Mouse (Mus musculus) midbrain, embryonic 16.5 days (tissue): ENCODE results near the gene Ppp1r21. TPM values are rescaled to one million over a fixed set of nuclear protein-coding genes. Genes with fewer than 3 reads are reported as not detected.
A peak's percentile ranks its signal among the peaks of the same experiment; 100 is the strongest.

Source experiments
- ATAC-seq: fragments of 200-750 bp; cut with Nextera tagmentation; 2 replicates; pipeline ENCODE4 v1.8.0; 2017; ENCODE audit warnings: moderate TSS enrichment
- H3K27ac ChIP-seq: fragments of 300-500 bp; sonication (generic); 2 replicates; pipeline ENCODE4 v1.5.1; 2014; ENCODE audit warnings: mild to moderate bottlenecking, low read length, mixed read lengths
- H3K27me3 ChIP-seq: fragments of 300-500 bp; sonication (generic); 2 replicates; pipeline ENCODE4 v1.6.1; 2014; ENCODE audit warnings: low read depth, low read length, mixed read lengths; ENCODE audit not compliant: control insufficient read depth, insufficient read depth
- H3K36me3 ChIP-seq: fragments of 300-500 bp; sonication (generic); 2 replicates; pipeline ENCODE4 v1.6.1; 2014; ENCODE audit warnings: mild to moderate bottlenecking, low read length, moderate library complexity, mixed read lengths; ENCODE audit not compliant: control insufficient read depth, insufficient read depth
- H3K4me1 ChIP-seq: fragments of 300-500 bp; sonication (generic); 2 replicates; pipeline ENCODE4 v1.6.1; 2014; ENCODE audit warnings: mild to moderate bottlenecking, low read length, mixed read lengths; ENCODE audit not compliant: control insufficient read depth, insufficient read depth
- H3K4me2 ChIP-seq: fragments of 300-500 bp; sonication (generic); 2 replicates; pipeline ENCODE4 v1.6.1; 2014; ENCODE audit warnings: mild to moderate bottlenecking, low read length, mixed read lengths
- H3K4me3 ChIP-seq: fragments of 300-500 bp; sonication (generic); 2 replicates; pipeline ENCODE4 v1.5.1; 2014; ENCODE audit warnings: low read depth, mild to moderate bottlenecking, low read length, moderate library complexity, mixed read lengths
- H3K9ac ChIP-seq: fragments of 300-500 bp; sonication (generic); 2 replicates; pipeline ENCODE4 v1.6.1; 2014; ENCODE audit warnings: low read depth, low read length, mixed read lengths
- H3K9me3 ChIP-seq: fragments of 300-500 bp; sonication (generic); replicated peaks from 2 replicates; pipeline ENCODE4 v1.6.1; 2014; ENCODE audit warnings: mild to moderate bottlenecking, low read length, mixed read lengths; ENCODE audit not compliant: control insufficient read depth, poor library complexity, severe bottlenecking
- WGBS: fragments of 180-500 bp; shearing (Covaris S2); extraction: QIAGEN DNeasy Blood & Tissue Kit; methylation state at CpG from one replicate; pipeline ENCODE4 v1.1.7; 2014; 5-methylcytosine and 5-hydroxymethylcytosine counted together
- polyA plus RNA-seq: library from polyadenylated mRNA; unstranded; fragments of >200 nt; fragmentation: Nextera tagmentation; extraction: Ambion mirVana; gene quantifications from 2 replicates; pipeline ENCODE4 v1.2.1, GENCODE M21; 2015

Ppp1r21 gene
- polyA plus RNA-seq, 1 experiment from 2014 or later = 37.9 TPM

DNA sequence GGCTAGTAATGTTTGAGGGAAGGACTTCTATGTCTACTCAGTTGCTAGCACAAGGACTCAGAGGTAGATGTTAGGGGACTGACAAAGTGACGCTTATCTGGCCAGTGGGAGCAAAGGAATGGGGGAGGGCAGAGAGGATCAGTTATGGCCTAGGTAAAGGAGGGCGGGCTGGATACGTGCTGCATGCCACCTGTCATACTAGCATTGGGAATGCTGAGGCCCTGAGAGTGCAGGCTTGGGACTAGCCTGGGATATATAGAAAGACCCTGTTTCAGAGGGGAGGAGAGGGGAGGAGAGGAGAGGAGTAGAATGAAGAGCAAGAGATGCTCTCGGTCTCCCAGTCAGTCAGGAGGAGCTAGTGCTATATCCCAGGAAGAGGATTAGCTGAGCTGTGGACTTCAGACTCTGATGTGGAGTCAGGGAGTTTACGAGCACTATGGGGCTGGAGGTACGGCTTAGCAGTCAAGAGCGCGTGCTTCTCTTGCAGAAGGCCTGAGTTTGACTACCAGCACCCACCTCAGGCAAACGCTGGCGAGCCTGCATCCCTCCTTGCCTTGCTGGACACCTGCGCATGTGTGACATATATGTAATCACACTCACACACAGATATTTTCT lies 23.7 kb downstream of the Ppp1r21 start:
- Histone ChIP-seq H3K27me3 (no peaks in the 10 kb centered on the region), H3K27ac (no peak overlapping the region), H3K4me2 (no peak overlapping the region), H3K36me3 (peaks cover 14% of the 10 kb centered on the region; the same call in 1 of the 2 replicates), H3K9me3 (no peaks in the 10 kb centered on the region), H3K4me1 (peaks cover 3% of the 10 kb centered on the region; the same call in 1 of the 2 replicates), H3K9ac (no peak overlapping the region), H3K4me3 (no peak overlapping the region)
- WGBS = 88% methylated on average over 11 of the region's 11 CpGs
- ATAC-seq = no peak

DNA sequence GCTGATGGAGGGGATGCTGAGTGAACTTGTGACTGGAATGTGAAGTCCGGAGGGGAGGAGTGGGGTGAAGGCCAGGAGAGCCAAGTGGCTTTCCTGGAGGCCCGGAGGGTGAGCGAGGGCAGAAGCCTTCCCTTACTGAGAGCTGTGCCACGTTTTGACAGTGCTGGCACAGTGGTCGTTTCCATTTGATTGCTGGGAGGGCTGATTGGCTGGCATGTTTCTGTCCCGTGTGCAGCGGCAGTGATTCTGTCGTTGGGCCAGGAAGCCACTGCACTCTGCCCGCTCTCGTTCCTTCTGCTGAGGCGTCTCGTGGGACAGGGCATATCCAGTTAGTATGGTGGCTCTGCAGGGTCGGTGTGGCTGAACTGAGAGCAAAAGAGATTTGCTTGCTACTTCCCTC lies 26.3 kb downstream of the Ppp1r21 start:
- ATAC-seq = no peak
- H3K4me1 ChIP-seq = peaks cover 3% of the 10 kb centered on the region; the same call in 1 of the 2 replicates
- H3K4me2 ChIP-seq = no peak overlapping the region
- no peak overlapping the region for H3K9ac ChIP-seq
- H3K4me3 ChIP-seq = no peak overlapping the region
- H3K27me3 ChIP-seq = no peaks in the 10 kb centered on the region
- no peaks in the 10 kb centered on the region for H3K9me3 ChIP-seq
- WGBS = 85% methylated on average over 13 of the region's 13 CpGs
- no peak overlapping the region for H3K27ac ChIP-seq
- H3K36me3 ChIP-seq = peaks cover 9% of the 10 kb centered on the region

- WGBS = 80% methylated on average over 4 of the region's 4 CpGs
- Histone ChIP-seq H3K4me1 (peaks cover 3% of the 10 kb centered on the region; the same call in 1 of the 2 replicates), H3K27me3 (no peaks in the 10 kb centered on the region), H3K36me3 (peaks cover 12% of the 10 kb centered on the region), H3K4me3 (no peak overlapping the region), H3K4me2 (no peak overlapping the region), H3K9ac (no peak overlapping the region), H3K9me3 (no peaks in the 10 kb centered on the region), H3K27ac (no peak overlapping the region)
- no peak for ATAC-seq
These were observed 26.8 kb downstream of the Ppp1r21 start for GRCm38 (mm10) chr17:88556688-88557087.

DNA sequence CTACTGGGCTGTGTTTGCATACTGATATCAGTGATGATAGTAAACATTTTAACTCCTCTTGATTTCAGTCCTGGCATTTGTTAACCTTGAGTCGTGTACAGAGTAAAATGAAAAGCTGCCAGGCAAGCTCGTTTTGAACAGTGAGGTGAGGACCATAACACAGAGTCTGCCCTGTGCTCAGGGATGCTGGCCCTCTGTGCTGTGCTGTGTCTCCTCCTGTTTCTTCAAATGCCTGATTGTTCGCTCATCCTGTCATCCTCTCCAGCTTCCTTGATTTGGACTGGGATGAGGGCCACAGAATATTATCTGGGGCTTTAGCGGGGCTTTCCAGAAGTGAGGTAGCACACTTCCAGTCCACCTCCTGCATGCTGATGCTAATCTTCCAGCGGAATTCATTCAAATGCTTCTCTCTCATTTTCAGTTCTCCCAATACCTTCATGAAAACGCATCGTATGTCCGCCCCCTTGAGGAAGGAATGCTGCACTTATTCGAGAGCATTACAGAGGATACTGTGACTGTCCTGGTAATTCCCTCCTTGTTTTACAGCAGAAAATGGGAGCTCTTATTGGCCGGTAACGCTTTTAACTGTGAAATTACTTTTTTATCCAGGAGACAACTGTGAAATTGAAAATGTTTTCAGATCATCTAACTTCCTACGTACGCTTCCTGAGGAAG lies 28.4 kb downstream of the Ppp1r21 start:
- Histone ChIP-seq H3K27me3 (no peaks in the 10 kb centered on the region), H3K4me1 (peaks cover 3% of the 10 kb centered on the region; the same call in 1 of the 2 replicates), H3K4me3 (no peak overlapping the region), H3K9me3 (no peaks in the 10 kb centered on the region), H3K27ac (0 out of 2 replicates have a peak overlapping the region, but pooled peaks have one; percentile 26), H3K4me2 (no peak overlapping the region), H3K9ac (no peak overlapping the region), H3K36me3 (peaks cover 17% of the 10 kb centered on the region)
- ATAC-seq = peak; percentile 85
- 32% methylated on average over 13 of the region's 13 CpGs for WGBS

GRCm38 (mm10) chr17:88563611-88564010 lies 33.7 kb downstream of the Ppp1r21 start:
- WGBS = 89% methylated on average over 3 of the region's 3 CpGs
- Histone ChIP-seq H3K4me3 (no peak overlapping the region), H3K36me3 (peaks cover 17% of the 10 kb centered on the region), H3K9me3 (no peaks in the 10 kb centered on the region), H3K9ac (no peak overlapping the region), H3K27me3 (no peaks in the 10 kb centered on the region), H3K4me2 (no peak overlapping the region), H3K27ac (no peak overlapping the region), H3K4me1 (no peaks in the 10 kb centered on the region)
- ATAC-seq = no peak

GRCm38 (mm10) chr17:88569807-88570540 lies 40.1 kb downstream of the Ppp1r21 start:
- Histone ChIP-seq H3K4me2 (no peak overlapping the region), H3K27me3 (no peaks in the 10 kb centered on the region), H3K27ac (no peak overlapping the region), H3K36me3 (peaks cover 32% of the 10 kb centered on the region), H3K9me3 (no peaks in the 10 kb centered on the region), H3K4me1 (no peaks in the 10 kb centered on the region), H3K4me3 (no peak overlapping the region), H3K9ac (no peak overlapping the region)
- no peak for ATAC-seq
- 72% methylated on average over 10 of the region's 10 CpGs for whole genome bisulfite sequencing

DNA sequence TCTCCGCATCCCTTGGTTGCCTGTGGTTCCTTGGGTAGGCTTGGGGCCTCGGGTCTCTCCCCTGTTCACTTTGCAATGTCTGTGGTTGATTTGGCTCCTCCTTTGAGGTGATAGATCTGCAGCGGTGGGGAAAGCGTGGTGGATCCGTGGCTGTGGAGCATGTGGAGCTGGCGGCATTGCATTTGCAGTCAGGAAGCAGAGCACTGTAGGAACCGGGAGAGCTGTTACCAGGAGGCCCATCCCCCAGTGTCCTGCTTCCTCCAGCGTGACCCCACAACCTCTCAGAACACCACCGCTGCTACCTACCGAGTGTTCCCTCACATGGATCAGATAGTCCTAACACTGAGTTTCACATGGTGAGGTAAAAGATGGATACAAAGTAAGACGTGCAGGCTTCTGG lies 40.9 kb downstream of the Ppp1r21 start:
- H3K9ac ChIP-seq = no peak overlapping the region
- H3K9me3 ChIP-seq = no peaks in the 10 kb centered on the region
- ATAC-seq = no peak
- no peaks in the 10 kb centered on the region for H3K4me1 ChIP-seq
- no peak overlapping the region for H3K4me2 ChIP-seq
- no peaks in the 10 kb centered on the region for H3K27me3 ChIP-seq
- H3K4me3 ChIP-seq = no peak overlapping the region
- H3K36me3 ChIP-seq = peaks cover 37% of the 10 kb centered on the region
- H3K27ac ChIP-seq = no peak overlapping the region
- 85% methylated on average over 11 of the region's 11 CpGs for WGBS

- Histone ChIP-seq H3K27me3 (no peaks in the 10 kb centered on the region), H3K9me3 (no peaks in the 10 kb centered on the region), H3K9ac (no peak overlapping the region), H3K4me1 (peaks cover 3% of the 10 kb centered on the region; the same call in 1 of the 2 replicates), H3K4me3 (no peak overlapping the region), H3K27ac (no peak overlapping the region), H3K4me2 (no peak overlapping the region), H3K36me3 (peaks cover 47% of the 10 kb centered on the region)
- ATAC-seq = no peak
- 76% methylated on average over 5 of the region's 5 CpGs for WGBS
These were observed 44.9 kb downstream of the Ppp1r21 start for GRCm38 (mm10) chr17:88574811-88575210.
